Mouse (Mus musculus): ENCODE measurements around the gene Nle1. TPM values are rescaled to one million over a fixed set of nuclear protein-coding genes. Genes with fewer than 3 reads are reported as not detected.

Gene Nle1
- total and polyA plus RNA-seq, 3 experiments, result 97.3 to 103 TPM; not detected in 1

DNA sequence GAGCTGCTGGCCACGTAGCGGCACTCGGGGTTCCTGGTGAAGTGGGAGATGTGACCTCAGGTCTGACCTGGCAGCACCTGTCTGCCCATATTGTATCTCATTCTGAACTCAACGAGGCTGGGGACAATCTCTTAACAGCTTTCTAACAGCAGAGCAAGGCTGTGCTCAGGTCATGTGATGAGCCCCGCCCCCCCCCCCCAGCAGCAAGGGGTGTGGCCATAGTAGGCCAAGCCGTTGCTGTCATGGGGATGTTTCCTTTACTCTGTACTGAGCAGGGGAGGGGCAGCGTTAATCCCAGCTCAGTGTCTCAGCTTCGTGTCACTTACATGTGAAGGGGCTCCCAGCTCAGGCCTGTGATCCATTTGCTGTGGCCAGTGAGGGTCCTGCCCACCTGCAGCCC is 3.3 kb downstream of the Nle1 start:
- peak; percentile 51 for DNase-seq (ENCODE audit: low read depth, low spot score)
- peaks cover 0 to 12% of the 10 kb centered on the region in 2 experiments; a peak in 3 of 4 replicates for H3K4me1 ChIP-seq (ENCODE audit: control insufficient read depth in 1 of 2, insufficient read depth in 2 of 2, low read length in 2 of 2)
- H3K79me2 ChIP-seq (ENCODE audit: control insufficient read depth, insufficient read depth, low read length, poor library complexity), result peaks cover 21% of the 10 kb centered on the region
- H3K27me3 ChIP-seq (ENCODE audit: control insufficient read depth in 1 of 2, insufficient read depth in 2 of 2, low read length in 2 of 2), result no peaks in the 10 kb centered on the region
- H3K9ac ChIP-seq (ENCODE audit: control insufficient read depth, low read depth, low read length, poor library complexity, severe bottlenecking), result no peak overlapping the region
- TF ChIP-seq CHD1 (IDR thresholded peaks at IDR 0.05; ENCODE audit: low read depth, low read length) (no peak), UBTF (IDR thresholded peaks at IDR 0.05; ENCODE audit: borderline replicate concordance, insufficient read depth, low read depth, low read length) (no peak), CTCF (IDR thresholded peaks at IDR 0.05 in 2 of 3, conservative IDR thresholded peaks at IDR 0.05 in 1 of 3; ENCODE audit: control insufficient read depth in 1 of 3, insufficient read depth in 1 of 3, low read depth in 2 of 3, low read length in 3 of 3, poor library complexity in 1 of 3, severe bottlenecking in 1 of 3) (no peak), USF1 (IDR thresholded peaks at IDR 0.05; ENCODE audit: low read depth, low read length) (peak; percentile 82), MAFK (IDR thresholded peaks at IDR 0.05; ENCODE audit: borderline replicate concordance, low read depth, low read length) (no peak)
- peaks cover 6 to 17% of the 10 kb centered on the region in 2 experiments for H3K36me3 ChIP-seq (ENCODE audit: control insufficient read depth in 1 of 2, insufficient read depth in 2 of 2, low read length in 2 of 2)
- H3K4me3 ChIP-seq (ENCODE audit: control insufficient read depth in 1 of 2, insufficient read depth in 1 of 2, low read depth in 2 of 2, low read length in 2 of 2), result no peak overlapping the region
- no peaks in the 10 kb centered on the region for H3K9me3 ChIP-seq (replicated peaks; ENCODE audit: insufficient read depth, low read length)
- no peak overlapping the region for H3K27ac ChIP-seq (ENCODE audit: control insufficient read depth, low read depth, low read length)

- Histone ChIP-seq H3K27ac (ENCODE audit: control insufficient read depth, low read depth, low read length) (no peak overlapping the region), H3K9me3 (replicated peaks; ENCODE audit: insufficient read depth, low read length) (no peaks in the 10 kb centered on the region), H3K4me1 (ENCODE audit: control insufficient read depth in 1 of 2, insufficient read depth in 2 of 2, low read length in 2 of 2) (0 out of 4 replicates have a peak, but pooled peaks cover 0 to 6% of the 10 kb centered on the region in 2 experiments), H3K4me3 (ENCODE audit: control insufficient read depth in 1 of 2, insufficient read depth in 1 of 2, low read depth in 2 of 2, low read length in 2 of 2) (no peak overlapping the region), H3K9ac (ENCODE audit: control insufficient read depth, low read depth, low read length, poor library complexity, severe bottlenecking) (no peak overlapping the region), H3K79me2 (ENCODE audit: control insufficient read depth, insufficient read depth, low read length, poor library complexity) (peaks cover 7% of the 10 kb centered on the region), H3K27me3 (ENCODE audit: control insufficient read depth in 1 of 2, insufficient read depth in 2 of 2, low read length in 2 of 2) (no peaks in the 10 kb centered on the region), H3K36me3 (ENCODE audit: control insufficient read depth in 1 of 2, insufficient read depth in 2 of 2, low read length in 2 of 2) (peaks cover 6 to 11% of the 10 kb centered on the region in 2 experiments)
- no peak for DNase-seq (ENCODE audit: low read depth, low spot score)
- TF ChIP-seq CTCF (IDR thresholded peaks at IDR 0.05 in 2 of 3, conservative IDR thresholded peaks at IDR 0.05 in 1 of 3; ENCODE audit: control insufficient read depth in 1 of 3, insufficient read depth in 1 of 3, low read depth in 2 of 3, low read length in 3 of 3, poor library complexity in 1 of 3, severe bottlenecking in 1 of 3), result no peak
These were observed 6.5 kb downstream of the Nle1 start for GRCm38 (mm10) chr11:82901606-82902310.

- Histone ChIP-seq H3K79me2 (ENCODE audit: control insufficient read depth, insufficient read depth, low read length, poor library complexity) (no peaks in the 10 kb centered on the region), H3K27me3 (ENCODE audit: control insufficient read depth in 1 of 2, insufficient read depth in 2 of 2, low read length in 2 of 2) (no peaks in the 10 kb centered on the region), H3K4me1 (ENCODE audit: control insufficient read depth in 1 of 2, insufficient read depth in 2 of 2, low read length in 2 of 2) (no peaks in the 10 kb centered on the region), H3K27ac (ENCODE audit: control insufficient read depth, low read depth, low read length) (no peak overlapping the region), H3K36me3 (ENCODE audit: control insufficient read depth in 1 of 2, insufficient read depth in 2 of 2, low read length in 2 of 2) (peaks cover 0 to 3% of the 10 kb centered on the region in 2 experiments; a peak in 1 of 4 replicates), H3K9me3 (replicated peaks; ENCODE audit: insufficient read depth, low read length) (no peaks in the 10 kb centered on the region), H3K9ac (ENCODE audit: control insufficient read depth, low read depth, low read length, poor library complexity, severe bottlenecking) (no peak overlapping the region), H3K4me3 (ENCODE audit: control insufficient read depth in 1 of 2, insufficient read depth in 1 of 2, low read depth in 2 of 2, low read length in 2 of 2) (no peak overlapping the region)
- TF ChIP-seq RCOR1 (IDR thresholded peaks at IDR 0.05; ENCODE audit: low read depth, low read length), result no peak
- TF ChIP-seq POLR2AphosphoS2 (IDR thresholded peaks at IDR 0.05; ENCODE audit: low read length), result peak; percentile 94
- peak in 1 of 2 experiments; percentile 29; a peak in 1 of 4 replicates for TF ChIP-seq POLR2A (IDR thresholded peaks at IDR 0.05; ENCODE audit: control insufficient read depth in 1 of 2, insufficient read depth in 1 of 2, low read depth in 1 of 2, low read length in 2 of 2, poor library complexity in 1 of 2)
- no peak for DNase-seq (ENCODE audit: low read depth, low spot score)
These were observed 8.5 kb downstream of the Nle1 start for GRCm38 (mm10) chr11:82899720-82900119.

All from MEL (cell line).